Mouse (Mus musculus): ENCODE results near the gene Gse1.

The Gse1 gene

DNA sequence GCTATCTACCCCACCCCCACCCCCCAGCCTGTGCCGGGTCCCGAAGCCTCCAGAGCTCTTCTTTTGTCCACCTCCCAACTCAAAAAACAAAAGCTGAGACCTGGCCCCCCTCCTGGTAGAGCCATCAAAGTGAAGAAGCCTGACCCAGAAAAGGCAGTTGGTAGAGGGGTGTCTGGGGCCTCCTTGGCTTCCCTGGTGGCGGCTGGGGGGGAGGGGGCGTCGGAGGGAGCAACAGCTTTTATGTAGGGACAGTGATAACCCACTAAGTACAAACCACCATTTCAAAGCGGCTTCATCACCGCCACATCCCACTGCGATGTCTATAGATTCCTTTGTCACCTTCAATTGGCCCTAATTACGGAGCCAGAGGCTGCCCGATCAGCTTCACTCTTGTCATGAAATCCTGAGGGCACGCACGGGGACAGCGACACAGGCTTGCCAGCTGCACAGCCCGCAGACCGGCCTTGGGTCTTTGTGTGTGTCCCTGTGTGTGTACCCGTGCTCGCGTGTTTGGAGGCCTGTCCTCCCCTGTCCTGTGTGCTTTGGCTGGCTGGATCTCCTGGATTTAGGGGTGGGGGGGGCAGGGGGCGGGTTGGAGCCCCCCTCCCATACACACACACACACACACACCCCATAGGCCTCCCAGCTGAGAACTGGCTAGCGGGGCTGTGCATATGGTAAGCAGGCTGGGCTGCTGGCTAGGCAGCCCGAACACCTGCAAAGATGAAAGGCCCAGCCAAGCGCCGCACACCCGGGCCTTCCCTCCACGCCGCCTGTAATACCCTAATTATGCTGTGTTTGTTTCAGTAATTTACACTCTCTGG lies 285.6 kb downstream of the Gse1 start:
- in situ Hi-C loops (cut with MboI, MseI) = no loop called here

DNA sequence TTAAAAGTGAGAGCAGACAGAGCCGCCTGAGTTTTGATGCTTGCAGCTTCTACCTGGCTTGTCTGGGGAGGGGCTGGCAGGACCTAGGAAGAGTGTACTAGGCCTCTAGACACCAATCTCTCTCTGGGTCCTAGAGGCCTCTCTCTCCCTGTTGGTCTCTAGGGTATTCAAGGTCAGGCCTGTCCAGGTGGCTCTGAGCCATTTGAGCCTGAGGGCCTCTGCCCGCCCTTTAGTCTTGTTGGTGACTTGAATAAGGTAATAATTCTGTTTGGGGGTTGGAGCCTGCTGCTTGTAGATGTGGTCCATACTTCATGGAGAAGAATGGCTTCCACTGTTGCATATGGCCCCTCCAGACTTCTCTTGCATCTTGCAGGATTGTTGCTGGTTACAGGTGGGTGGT lies 287.0 kb downstream of the Gse1 start:
- in situ Hi-C loops (cut with MboI, MseI) = no loop called here

DNA sequence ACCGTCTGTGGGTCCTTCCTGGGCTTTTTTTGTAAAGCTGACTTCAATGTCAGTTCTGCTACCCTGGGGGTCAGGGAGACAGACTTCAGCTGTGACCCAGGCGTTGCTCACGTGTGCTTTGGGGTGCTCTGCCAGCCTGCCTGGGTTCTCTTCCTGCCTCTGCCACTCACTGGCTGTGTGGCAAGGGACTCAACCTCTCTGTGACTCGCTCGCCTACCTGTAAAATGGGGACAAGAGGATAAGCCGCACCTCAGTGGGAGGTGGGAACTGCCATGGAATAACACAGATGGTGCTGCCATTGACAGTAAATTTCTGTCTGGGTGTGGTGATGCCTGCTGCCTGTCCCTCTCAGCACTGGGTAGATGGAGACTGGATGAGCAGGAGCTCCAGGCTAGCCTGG lies 287.4 kb downstream of the Gse1 start:
- in situ Hi-C loops (cut with MboI, MseI) = no loop called here

DNA sequence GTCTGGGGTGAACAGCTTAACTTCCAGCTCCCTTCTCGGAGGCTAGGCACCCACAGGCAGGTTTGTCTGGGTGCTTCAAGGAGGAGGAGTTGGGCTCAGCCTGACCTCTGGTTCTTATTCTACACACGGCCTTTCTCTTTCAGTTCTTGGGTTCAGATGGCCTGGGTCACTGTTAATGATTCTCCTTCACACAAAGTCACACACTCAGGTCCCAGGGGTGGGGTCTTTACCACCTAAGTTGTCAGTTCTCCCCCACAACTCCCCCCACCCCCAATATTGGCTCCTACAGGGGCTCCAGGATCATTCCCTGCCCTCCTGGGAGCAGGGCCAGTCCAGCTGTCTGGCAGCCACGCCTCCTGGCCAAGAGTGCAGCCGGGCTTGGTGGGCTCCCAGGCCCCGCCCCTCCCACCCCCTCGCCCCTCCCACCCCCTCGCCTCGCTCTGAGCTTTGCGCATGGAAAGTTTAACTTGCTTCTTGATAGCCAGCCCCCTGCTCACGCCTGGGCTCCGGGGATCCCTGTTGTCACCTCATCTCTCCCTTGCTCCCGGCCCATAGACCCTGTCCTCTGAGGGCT lies 288.0 kb downstream of the Gse1 start:
- in situ Hi-C loops (cut with MboI, MseI) = no loop called here

DNA sequence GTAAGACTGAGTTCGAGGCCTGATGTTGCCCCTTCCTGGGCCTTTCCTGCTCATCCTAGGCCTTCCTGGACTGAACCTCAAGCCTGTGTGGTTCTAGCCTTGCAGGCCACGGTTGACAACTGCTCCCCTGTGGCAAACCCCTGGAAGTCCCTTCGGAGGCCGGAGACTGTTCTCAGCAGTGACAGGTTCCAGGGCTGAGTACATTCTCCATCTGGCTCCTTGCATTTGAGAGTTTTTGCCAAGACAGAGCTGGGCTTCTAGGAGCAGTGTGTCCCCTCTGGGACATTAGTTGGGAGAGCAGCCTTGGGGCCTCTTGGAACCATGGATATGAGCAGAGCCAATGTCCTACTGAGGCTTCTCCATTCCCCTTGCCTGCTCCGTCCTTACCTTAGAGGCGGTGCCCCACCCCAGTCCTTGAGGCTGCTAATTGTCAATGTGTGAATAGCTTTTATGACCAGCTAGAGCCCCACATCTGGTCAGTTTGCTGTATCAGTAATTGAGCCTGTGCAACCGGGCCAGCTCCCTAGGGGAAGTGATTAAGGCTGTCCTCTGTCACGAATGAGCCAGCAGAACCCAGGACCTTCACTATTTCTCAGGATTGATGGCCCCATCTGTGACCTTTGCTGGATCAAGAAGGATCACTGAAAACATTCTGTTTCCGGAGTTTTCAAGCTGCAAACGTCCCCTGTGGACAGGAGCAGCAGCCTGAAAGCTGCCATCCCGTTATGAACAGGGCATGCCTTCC lies 289.6 kb downstream of the Gse1 start:
- in situ Hi-C loops (cut with MboI, MseI) = no loop called here

DNA sequence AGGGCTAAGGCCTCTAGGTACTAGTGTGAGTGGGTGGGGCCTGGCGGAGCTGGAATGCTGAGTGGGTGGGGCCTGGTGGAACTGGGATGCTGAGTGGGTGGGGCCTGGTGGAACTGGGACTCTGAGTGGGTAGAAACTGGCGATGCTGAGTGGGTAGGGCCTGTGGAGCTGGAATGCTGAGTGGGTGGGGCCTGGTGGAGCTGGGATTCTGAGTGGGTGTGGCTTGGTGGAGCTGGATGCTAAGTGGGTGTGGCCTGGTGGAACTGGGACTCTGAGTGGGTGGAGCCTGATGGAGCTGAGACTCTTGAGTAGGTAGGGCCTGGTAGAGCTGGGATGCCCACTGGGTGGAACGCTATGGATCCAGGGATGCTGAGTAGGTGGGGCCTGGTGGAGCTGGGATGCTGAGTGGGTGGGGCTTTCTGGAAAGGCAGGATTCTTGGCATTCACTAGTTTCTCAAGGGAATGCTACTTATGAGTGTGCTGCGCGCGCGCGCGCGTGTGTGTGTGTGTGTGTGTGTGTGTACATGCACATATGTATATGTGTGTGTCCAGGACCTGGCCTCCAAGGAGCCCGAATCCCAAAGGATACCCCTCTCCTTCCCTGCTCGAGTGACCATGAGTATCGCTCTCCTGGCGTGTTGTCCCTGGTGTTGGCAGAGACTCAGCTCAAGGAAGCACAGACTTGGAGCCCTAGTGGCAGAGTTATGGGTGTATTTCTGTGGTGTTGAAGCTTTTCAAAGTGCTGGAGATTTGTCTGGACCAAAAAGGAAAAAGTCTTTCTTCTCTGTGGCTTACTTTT lies 290.7 kb downstream of the Gse1 start:
- in situ Hi-C loops (cut with MboI, MseI) = no loop called here

DNA sequence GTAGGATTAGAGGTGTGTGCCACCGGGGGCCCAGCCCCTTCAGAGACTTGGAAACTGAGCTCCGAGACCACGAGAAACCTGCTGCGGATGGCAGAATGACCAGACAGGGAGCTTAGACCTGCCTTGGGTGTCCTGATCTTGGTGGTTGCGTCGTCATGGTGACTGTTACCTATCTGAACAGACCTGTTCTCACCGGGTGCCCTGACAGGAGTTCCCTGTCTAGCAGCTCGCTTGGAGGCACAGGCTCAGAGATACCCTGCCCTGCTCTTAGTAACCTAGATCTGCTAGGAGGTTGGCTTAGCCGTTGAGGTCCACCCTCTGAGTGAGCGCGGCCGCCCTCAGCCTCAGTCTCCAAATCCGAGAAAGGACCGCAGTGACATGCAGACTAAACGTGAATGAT lies 292.0 kb downstream of the Gse1 start:
- in situ Hi-C loops (cut with MboI, MseI) = no loop called here

DNA sequence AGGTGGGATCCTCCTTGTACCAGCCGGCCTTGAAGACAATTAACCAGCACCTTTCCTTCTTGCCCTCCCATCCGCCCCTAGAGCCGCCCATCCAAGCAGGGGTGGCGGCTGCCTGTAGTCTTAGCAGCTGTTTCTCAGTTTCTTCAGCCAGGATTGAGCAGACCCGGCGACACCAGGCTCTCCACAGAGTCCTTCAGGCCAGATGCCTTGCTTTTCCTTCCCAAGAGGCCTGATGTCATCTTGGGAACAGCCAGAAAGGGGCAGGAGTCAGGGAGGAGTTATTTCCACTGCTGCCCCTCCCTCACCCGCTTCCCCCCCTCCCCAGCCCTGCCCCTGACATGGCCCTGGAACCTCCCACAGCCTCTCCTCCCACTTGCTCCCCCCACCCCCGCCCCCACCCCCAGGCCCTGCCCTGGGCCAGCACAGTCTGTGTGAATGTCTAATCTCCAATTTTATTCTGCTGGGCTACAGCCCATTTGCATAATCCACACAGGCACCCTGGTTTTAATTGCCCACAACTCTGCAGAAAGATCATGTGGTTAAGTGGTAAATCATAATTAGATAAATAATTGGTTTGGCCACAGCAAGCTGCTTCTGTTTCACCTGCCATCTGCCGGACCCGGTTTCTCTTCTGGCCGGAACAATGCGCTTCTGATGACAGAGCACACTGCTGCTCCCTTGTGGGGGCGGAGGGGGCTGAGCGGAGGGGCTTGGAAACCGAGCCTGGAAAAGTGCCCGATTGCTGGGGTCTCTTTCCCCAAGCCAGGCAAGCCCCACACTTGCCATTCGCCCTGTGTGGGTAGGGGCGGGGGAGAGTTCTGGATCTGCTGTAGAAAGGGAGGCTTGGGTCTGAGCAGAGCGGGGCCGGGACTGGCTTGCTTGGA lies 292.7 kb downstream of the Gse1 start:
- in situ Hi-C loops (cut with MboI, MseI) = no loop called here

DNA sequence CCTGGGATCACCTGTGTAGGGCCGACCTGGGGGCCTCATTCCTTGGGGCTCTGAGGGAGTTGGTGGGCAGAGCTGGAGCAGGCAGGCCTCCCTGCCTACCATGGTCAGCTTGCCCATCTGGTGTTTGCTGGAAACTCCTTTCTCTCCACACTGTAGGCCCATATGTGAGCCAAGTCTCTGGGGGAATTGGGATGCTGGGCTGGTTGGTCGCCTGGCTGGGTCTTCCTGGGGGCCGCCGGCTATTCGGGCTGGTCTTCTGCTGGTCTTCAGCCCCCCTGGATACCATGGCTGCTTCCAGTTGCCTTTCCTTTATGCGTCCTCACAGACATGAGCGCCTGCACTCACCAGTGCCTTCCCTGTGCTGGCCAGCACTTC lies 293.3 kb downstream of the Gse1 start:
- in situ Hi-C loops (cut with MboI, MseI) = no loop called here

DNA sequence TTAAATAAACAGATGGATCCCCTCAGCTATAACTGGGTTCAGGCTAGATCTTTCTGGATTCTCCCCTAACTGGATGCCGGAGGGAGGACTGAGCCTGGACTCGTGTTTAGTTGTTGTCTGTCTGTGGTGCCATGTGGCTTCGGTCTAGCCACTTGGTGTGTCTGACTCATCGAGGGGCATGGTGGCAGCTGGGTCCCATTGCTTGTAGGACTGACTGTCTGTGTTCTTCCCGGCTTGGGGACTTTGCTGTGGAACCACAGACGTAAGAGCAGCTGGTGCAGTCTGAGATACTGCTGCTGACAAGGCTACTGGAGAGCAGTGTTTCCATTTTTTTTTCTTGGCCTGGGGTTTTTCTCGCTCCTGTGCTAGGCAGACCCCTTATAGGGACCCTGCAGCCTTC lies 295.4 kb downstream of the Gse1 start:
- in situ Hi-C loops (cut with MboI, MseI) = no loop called here

DNA sequence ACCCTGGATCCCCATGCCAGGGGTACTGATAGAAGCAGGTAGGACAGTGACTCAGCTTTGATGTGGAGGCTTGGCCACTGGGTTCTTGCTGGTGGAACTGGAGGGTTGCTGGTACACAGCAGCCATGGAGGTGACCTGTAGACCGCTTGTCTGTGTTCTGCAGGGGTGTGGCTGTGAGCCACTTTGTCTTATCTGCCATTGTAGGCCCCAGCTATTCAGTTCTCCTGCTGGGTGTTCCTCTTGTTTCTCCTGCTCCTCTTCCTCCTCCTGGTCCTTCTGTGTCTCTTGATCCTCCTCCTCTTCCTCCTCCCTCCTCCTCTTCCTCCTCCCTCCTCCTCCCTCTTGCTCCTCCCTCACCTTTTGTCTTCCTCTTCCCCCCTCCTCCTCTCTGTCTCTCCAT lies 296.9 kb downstream of the Gse1 start:
- in situ Hi-C loops (cut with MboI, MseI) = no loop called here

DNA sequence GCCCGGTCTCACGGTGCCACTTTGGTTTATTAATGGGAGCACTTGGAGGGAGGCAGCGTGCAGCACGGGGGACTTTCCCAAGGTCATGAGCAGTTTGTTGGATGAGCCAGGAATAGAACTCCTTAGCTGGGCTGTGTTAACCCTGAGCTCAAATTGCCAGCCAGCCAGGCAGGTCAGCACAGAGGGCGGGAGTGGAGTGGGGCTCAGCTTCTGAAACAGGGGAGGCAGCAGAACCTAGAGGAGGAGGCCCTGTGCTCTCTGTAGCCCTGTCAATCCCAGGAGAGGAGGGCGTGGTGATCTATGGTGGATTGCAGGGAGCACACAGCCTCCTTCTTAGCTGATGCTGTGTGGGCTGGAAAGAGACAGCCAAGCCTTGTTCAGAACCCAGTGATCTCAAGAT lies 297.6 kb downstream of the Gse1 start:
- in situ Hi-C loops (cut with MboI, MseI) = no loop called here

DNA sequence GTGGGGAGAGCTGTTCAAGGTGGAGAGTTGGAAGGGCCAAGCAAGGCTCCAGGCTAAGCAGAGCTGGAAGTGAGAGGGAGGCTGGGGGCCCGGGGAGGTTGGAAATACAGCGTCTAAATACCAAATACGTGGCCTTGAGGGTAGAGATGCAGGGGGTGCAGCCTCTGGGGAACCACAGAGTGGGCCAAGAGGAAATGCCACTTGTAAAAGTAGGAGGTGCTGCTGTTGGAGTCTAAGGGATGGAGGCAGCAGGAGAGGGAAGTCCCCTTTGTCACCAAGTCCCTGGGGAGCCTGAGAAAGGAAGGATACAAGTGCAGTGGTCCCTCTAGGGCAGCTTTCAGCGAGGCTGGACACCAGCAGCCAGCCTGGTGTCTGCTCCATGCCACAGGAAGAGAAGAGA lies 298.3 kb downstream of the Gse1 start:
- in situ Hi-C loops (cut with MboI, MseI) = no loop called here

DNA sequence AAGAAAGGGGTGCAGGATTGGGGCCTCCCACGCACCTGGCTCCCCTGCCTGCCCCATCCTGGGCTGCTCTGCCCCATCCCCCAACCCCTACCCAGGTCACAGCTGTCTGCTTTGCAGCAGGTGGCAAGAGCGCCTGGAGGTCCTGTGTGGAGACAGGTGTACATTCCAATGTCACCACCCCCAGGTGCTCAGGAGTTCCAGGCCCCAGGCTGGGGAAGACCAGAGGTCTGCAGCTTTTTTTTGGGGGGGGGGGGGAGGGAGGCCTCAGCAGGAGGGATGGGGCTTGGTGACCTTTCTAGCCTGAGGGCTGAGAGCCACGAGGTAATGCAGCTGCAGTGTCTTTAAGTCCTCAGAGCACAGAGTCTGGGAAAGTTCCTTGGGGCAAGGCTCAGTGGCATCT lies 300.1 kb downstream of the Gse1 start:
- in situ Hi-C loops (cut with MboI, MseI) = no loop called here

DNA sequence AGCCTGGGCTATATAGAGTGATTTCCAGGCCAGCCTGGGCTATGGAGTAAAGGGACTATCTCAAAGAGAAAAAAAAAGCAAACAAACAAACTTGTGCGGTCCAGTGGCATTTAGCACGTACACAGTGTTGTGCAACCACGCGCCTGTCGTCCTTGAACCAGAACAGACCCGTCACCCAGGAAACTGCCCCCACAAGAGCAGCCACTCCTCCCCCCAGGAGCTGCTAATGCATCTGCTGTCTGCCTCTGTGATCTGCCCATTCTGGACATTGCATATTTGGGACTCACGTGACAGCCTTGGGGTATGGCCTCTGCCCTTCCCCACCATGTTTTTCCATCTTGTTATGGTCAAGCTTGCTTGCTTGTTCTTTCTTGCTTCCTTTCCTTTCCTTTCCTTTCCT lies 301.0 kb downstream of the Gse1 start:
- in situ Hi-C loops (cut with MboI, MseI) = no loop called here

DNA sequence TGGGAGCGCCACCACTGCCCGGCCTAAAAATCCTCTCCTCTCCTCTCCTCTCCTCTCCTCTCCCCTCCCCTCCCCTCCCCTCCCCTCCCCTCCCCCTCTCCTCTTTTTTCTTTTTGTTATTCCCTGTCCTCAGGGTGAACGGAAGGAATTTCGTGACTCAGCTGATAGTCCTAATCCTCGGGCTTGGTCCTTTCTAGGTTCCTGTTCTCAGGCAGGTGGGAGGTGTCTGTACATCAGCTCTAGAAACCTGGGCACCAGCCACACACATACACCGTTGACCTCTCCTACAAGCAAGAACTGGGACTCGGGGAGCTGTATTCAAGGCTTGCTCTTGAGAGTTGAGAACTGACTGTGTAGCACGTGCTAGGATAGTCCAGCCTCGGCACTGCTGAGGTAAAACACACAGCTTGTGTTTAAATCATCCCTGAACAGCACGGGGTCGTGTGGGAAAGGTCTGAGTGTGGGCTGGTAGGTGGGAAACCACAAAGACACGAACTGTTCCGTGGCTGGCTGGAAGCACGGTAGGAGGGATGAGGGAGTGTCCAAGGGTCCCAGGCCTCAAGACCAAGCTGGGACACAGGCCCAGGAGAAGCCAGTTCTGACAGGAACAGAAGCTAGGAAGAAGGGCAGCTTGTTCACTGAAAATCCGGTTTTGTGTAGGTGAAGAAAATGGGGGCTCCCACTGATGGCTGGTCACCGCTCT lies 302.8 kb downstream of the Gse1 start:
- in situ Hi-C loops (cut with MboI, MseI) = no loop called here

DNA sequence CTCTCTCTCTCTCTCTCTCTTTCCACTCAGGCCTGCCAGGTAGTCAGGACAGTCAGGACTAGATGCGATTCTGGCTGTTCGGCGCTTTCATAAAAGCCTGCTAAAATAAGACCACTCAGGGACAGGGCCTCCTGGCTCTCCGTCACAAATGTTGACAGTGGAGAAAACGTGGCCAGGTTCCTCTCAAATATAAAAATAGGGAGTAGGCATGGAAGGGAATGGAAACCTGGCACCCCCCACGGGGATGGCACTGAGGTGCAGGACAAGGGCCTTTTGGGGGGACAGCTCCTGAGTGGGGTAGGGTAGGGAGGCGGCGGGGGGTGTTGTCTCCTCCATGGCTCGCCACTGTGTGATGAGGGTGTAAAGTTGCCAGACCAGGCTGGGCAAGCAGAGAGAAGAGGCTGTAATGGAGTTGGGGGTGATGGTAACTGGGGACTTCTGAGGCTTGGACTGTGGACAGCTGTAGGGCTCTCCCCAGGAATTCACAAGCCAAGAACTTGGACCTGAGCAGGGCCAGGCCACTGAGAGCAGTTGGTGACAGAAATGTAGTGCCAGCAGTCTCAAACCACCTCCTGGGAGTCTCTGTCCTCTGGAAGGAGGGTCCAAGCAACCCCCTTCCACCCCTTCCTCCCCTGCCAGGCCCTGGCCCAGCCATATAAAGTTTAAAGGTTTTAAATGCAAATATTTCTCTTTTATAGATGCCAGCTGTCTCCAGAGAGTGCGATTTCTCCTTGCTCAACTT lies 303.7 kb downstream of the Gse1 start:
- in situ Hi-C loops (cut with MboI, MseI) = no loop called here

DNA sequence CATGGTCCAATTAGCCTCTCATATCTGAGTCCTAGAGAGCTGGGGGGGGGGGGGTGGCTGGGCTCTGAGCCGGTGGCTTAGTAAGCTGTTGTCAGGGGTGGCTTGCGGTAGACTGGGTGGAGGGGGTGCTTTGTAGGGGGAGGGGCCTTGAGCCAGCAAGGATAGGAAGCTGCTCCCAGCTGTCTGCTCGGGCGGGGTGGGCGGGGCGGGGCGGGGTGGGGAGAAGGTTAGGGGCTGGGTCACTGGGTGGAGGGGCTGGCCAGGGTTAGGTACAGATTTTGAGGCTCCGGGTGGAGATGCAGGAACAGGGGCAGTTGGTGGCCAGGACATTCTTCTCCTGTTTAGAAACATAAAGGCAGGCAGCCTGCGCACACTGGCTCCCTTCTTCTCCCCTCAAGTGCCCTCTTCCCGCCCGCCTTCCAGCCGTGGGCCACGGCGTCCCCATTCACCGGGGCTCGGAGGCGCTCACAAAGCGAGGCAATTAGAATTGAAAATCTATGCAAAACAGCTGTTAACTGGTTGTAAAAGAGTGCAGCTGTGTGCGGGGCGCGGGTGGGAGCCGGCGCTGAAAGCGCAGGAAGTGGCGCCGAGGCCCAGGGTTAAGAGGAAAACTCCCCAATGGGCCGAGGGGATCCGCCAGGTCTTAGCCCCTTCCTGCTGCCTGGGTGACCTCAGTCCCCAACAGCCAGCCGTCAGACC lies 304.4 kb downstream of the Gse1 start:
- in situ Hi-C loops (cut with MboI, MseI) = no loop called here

DNA sequence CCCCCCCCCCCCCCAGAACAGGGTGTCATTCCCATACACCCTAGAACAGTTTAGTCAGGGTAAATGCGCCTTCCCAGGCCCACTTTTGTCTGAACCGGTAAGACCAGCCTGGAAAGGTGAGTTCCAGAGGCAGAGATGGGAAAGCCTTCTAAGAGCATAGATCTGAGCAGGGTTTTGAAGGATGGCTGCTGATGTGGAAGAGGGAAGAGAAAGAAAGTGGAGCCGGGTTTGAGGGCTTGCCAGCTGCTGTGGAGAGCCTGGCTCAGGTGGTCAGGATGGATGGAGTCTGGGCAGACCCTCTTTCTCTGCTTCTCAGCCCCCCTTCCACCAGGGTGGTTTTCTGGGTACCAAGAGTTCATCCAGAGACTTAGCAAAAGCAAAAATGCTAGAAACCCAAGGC lies 305.1 kb downstream of the Gse1 start:
- in situ Hi-C loops (cut with MboI, MseI) = no loop called here
